Mouse (Mus musculus) testis, adult 2 months (tissue): ENCODE results near the gene Ldlrad3. TPM values are rescaled to one million over a fixed set of nuclear protein-coding genes. Genes with fewer than 3 reads are reported as not detected.

Source experiments
- H3K27ac ChIP-seq: fragments of 200-500 bp; 2 replicates; pipeline ENCODE4 v1.5.1; 2012; ENCODE audit warnings: low read depth, low read length; ENCODE audit not compliant: control insufficient read depth, insufficient read depth
- H3K27me3 ChIP-seq: fragments of 200-500 bp; 2 replicates; pipeline ENCODE4 v1.6.1; 2012; ENCODE audit warnings: mild to moderate bottlenecking, low read length, moderate library complexity; ENCODE audit not compliant: control insufficient read depth, insufficient read depth
- H3K36me3 ChIP-seq: fragments of 200-500 bp; 2 replicates; pipeline ENCODE4 v1.6.1; 2012; ENCODE audit warnings: mild to moderate bottlenecking, low read length; ENCODE audit not compliant: control insufficient read depth, insufficient read depth
- H3K4me1 ChIP-seq: fragments of 200-500 bp; 2 replicates; pipeline ENCODE4 v1.6.1; 2012; ENCODE audit warnings: low read length; ENCODE audit not compliant: control insufficient read depth, insufficient read depth
- H3K4me3 ChIP-seq: fragments of 200-500 bp; 2 replicates; pipeline ENCODE4 v1.5.1; 2012; ENCODE audit warnings: low read depth, mild to moderate bottlenecking, low read length, moderate library complexity, mixed read lengths; ENCODE audit not compliant: control insufficient read depth
- CTCF ChIP-seq: fragments of 200-500 bp; IDR thresholded peaks from 2 replicates; pipeline ENCODE4 v1.5.1; 2012; ENCODE audit warnings: low read depth, mild to moderate bottlenecking, inconsistent platforms, low read length, moderate library complexity; ENCODE audit not compliant: control insufficient read depth, insufficient read depth, insufficient replicate concordance
- POLR2A ChIP-seq: fragments of 200-500 bp; IDR thresholded peaks from 2 replicates; pipeline ENCODE4 v1.6.1; 2012; ENCODE audit warnings: low read depth, mild to moderate bottlenecking, inconsistent platforms, low read length, moderate library complexity; ENCODE audit not compliant: control insufficient read depth
- polyA plus RNA-seq: library from polyadenylated mRNA; depleted of rRNA; stranded (reverse); fragments of >200 nt; gene quantifications from 2 replicates; pipeline ENCODE4 v1.2.3, GENCODE M21; 2012

Gene Ldlrad3
- polyA plus RNA-seq, 1 experiment: 1.8 TPM

DNA sequence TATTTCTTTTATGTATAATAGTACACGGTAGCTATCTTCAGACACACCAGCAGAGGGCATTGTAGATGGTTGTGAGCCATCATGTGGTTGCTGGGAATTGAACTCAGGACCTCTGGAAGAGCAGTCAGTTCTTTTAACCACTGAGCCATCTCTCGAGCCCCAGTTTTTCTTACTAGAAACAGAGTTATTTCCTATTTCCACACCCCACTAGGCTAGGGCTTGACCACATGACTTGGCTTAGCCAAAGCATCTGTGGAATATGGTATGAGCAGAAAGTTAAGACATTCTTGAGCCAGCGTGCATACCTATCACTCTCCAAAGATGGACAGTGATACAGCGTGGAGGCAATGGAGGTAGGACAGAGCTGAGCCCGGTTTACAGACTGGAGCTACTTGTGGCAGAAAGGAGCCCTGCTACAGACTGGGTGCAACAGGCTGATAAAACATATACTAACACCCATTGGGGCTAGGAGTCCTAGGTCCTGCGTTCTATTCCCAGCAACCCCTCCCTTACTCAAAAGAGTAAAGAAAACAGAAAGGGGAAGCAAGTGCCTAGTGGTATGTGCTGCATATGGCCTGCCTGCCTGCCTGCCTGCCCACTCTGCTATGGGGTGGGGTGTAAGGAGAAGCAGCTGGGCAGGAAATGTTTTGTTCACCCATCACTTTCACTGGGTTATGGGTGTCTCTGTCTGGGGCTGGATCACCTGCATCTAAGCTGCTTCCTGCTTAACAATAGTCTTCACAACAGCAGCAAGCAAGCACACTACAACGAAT lies 147.1 kb downstream of the Ldlrad3 start:
- TF ChIP-seq CTCF: no peak
- TF ChIP-seq POLR2A: no peak
- H3K27me3 ChIP-seq: no peaks in the 10 kb centered on the region
- no peaks in the 10 kb centered on the region for H3K4me1 ChIP-seq
- no peaks in the 10 kb centered on the region for H3K36me3 ChIP-seq
- H3K4me3 ChIP-seq: no peak overlapping the region
- no peak overlapping the region for H3K27ac ChIP-seq

DNA sequence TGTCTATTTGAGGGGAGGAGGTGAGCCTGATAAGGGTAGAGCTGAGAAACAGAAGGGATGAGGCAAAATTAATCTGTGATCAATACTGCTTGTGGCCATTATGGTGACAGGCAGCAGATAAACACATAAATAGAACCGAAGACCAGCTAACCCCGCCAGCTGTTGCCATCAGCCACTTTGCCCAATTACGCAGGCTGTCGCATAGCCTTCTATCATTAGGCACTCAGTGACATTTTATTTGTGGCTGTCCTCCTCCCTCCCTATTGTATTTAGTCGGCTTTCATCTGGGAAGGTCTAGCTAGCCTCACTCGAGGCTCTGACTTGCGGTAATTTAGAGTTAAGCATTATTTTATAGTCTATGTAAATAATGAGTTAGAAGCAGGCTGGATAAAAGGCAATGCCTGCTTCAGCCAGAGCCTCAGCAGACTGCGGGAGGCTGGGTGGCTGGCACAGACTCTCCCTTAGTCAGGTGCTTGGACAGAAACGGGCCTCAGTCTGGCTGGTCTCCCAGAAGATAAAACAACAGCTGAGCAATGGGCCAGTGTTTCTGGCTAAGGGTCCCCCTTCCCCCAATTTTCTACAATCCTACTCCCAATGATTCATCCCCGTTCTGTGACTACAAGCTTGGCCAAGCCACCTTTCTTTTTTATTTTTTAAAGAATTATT lies 147.8 kb downstream of the Ldlrad3 start:
- no peak overlapping the region for H3K4me3 ChIP-seq
- no peaks in the 10 kb centered on the region for H3K27me3 ChIP-seq
- H3K4me1 ChIP-seq: no peaks in the 10 kb centered on the region
- TF ChIP-seq POLR2A: no peak
- TF ChIP-seq CTCF: no peak
- no peak overlapping the region for H3K27ac ChIP-seq
- no peaks in the 10 kb centered on the region for H3K36me3 ChIP-seq

DNA sequence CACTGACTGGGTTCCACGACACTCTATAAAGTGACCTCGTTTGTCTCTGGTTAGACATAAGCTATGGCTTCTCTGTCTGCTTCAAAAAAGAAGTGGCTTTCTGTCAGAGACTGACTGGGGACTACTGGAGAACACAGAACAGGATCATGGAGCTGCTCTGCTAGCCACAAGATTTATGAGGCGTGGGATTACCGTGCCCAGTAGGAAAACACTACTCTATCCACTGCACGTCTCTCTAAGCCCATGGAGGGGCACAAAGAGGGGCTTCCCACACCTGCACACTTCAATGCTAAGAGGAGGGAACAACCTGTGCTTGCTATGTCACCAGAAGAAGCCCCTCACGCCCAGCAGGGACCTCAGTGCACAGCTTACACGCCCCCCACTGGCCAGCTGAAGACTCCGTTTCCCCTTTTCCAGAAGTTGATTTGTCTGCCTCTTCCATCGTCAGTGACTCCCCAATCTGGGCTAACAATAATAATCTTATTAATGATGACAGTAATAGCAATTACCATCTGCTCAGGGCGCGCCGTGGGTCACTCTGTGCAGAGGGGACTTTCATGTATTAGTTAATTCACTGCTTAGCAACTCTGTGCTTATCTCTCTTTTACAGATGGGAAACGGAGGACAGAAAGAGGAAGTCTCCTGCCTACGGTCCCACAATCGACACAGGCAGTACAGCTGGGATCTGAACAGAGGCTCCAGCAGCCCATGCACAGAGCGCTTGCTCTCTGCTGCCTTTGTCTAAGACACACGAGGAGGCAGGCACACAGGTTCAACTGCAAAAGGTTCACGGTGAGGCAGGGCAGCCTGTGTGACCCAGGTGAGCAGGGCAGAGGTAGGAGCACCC lies 149.3 kb downstream of the Ldlrad3 start:
- no peak overlapping the region for H3K27ac ChIP-seq
- H3K27me3 ChIP-seq: no peaks in the 10 kb centered on the region
- no peak overlapping the region for H3K4me3 ChIP-seq
- no peaks in the 10 kb centered on the region for H3K4me1 ChIP-seq
- TF ChIP-seq POLR2A: no peak
- TF ChIP-seq CTCF: no peak
- H3K36me3 ChIP-seq: no peaks in the 10 kb centered on the region

- no peaks in the 10 kb centered on the region for H3K4me1 ChIP-seq
- H3K36me3 ChIP-seq: no peaks in the 10 kb centered on the region
- H3K27ac ChIP-seq: no peak overlapping the region
- no peaks in the 10 kb centered on the region for H3K27me3 ChIP-seq
- TF ChIP-seq POLR2A (no peak), CTCF (no peak)
- no peak overlapping the region for H3K4me3 ChIP-seq
These were observed 151.7 kb downstream of the Ldlrad3 start for GRCm38 (mm10) chr2:102034513-102034879.

- H3K4me1 ChIP-seq: no peaks in the 10 kb centered on the region
- no peaks in the 10 kb centered on the region for H3K27me3 ChIP-seq
- H3K27ac ChIP-seq: no peak overlapping the region
These were observed 152.2 kb downstream of the Ldlrad3 start for GRCm38 (mm10) chr2:102033818-102034512.

DNA sequence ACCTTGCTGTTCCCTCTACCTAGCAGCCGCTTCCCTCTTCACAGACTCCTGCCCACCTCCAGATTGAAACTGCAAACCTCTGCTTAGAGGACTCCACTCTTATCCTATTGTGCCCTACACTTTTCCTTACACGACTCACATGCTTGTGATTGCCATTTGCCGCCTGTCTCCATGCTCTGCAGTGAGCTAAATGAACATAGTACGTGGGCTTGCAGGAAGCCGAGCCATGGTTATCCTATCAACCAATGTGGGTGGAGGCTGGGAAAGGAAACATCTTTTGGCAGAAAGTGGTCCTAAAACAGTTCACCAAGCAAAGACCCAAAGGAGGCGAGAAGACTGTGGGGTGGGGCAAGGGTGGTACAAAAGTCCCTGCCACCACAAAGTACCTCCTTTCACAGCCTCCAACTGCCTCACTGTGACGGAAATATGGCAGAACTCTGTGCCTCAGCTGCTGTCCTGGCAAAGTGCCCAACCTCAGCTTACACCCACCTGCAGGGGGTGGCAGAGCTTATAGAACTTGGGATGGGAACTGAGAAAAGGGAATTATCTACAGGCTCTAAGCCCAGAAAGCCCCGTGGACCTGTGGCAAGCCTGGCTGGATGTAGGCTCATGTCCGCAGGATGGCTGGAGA lies 153.4 kb downstream of the Ldlrad3 start:
- H3K4me3 ChIP-seq: no peak overlapping the region
- H3K36me3 ChIP-seq: no peaks in the 10 kb centered on the region
- no peaks in the 10 kb centered on the region for H3K4me1 ChIP-seq
- H3K27me3 ChIP-seq: no peaks in the 10 kb centered on the region
- no peak for TF ChIP-seq POLR2A
- H3K27ac ChIP-seq: no peak overlapping the region

More at GRCm38 (mm10) chr2:102033818-102034512, 152.2 kb downstream of the Ldlrad3 start:
- Histone ChIP-seq H3K36me3 (no peaks in the 10 kb centered on the region), H3K4me3 (no peak overlapping the region)
- TF ChIP-seq POLR2A: no peak
- TF ChIP-seq CTCF: no peak

GRCm38 (mm10) chr2:102030652-102031051 lies 155.5 kb downstream of the Ldlrad3 start:
- no peak overlapping the region for H3K4me3 ChIP-seq
- H3K27ac ChIP-seq: no peak overlapping the region
- H3K27me3 ChIP-seq: no peaks in the 10 kb centered on the region
- no peaks in the 10 kb centered on the region for H3K36me3 ChIP-seq
- TF ChIP-seq CTCF (peak; percentile 59; the same call in 1 of the 2 replicates), POLR2A (no peak)
- H3K4me1 ChIP-seq: no peaks in the 10 kb centered on the region
